Mouse (Mus musculus) testis, adult 2 months (tissue): Measurements from ENCODE around the gene Dop1a.

Experiments used
- CTCF ChIP-seq: fragments of 200-500 bp; IDR thresholded peaks from 2 replicates; pipeline ENCODE4 v1.5.1; 2012; ENCODE audit warnings: low read depth, mild to moderate bottlenecking, inconsistent platforms, low read length, moderate library complexity; ENCODE audit not compliant: control insufficient read depth, insufficient read depth, insufficient replicate concordance
- POLR2A ChIP-seq: fragments of 200-500 bp; IDR thresholded peaks from 2 replicates; pipeline ENCODE4 v1.6.1; 2012; ENCODE audit warnings: low read depth, mild to moderate bottlenecking, inconsistent platforms, low read length, moderate library complexity; ENCODE audit not compliant: control insufficient read depth

- TF ChIP-seq POLR2A (no peak), CTCF (no peak)
These were observed 108.2 kb downstream of the Dop1a start for GRCm38 (mm10) chr9:86575178-86575577.
